Mouse (Mus musculus): Measurements from ENCODE around the gene Tm9sf1. TPM values are rescaled to one million over a fixed set of nuclear protein-coding genes. Genes with fewer than 3 reads are reported as not detected.
A peak's percentile ranks its signal among the peaks of the same experiment; 100 is the strongest.

Gene Tm9sf1
- polyA plus RNA-seq, 1 experiment from 2014 or later, result 42.8 TPM

DNA sequence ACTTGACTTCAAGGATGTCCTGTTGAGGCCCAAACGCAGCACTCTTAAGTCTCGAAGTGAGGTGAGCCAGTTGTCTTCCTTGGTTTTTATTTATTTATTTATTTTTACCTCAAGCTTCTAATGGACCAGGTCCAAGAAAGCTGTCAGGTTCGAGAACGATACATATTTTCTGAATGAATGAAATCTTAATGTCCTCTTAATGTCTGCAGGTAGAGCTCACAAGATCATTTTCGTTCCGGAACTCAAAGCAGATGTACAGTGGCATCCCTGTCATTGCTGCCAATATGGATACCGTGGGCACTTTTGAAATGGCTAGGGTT is 29.1 kb upstream of the Tm9sf1 start:
- peaks cover 13% of the 10 kb centered on the region for H3K4me1 ChIP-seq (ENCODE audit: insufficient read depth)
- peak overlapping the region; percentile 68 for H3K4me3 ChIP-seq (ENCODE audit: low read depth, low read length)
- peak overlapping the region; percentile 68; the same call in 1 of the 2 replicates for H3K9ac ChIP-seq (replicated peaks)
- TF ChIP-seq CTCF (IDR thresholded peaks at IDR 0.05; ENCODE audit: low read depth), result no peak
- no peak for TF ChIP-seq EP300 (IDR thresholded peaks at IDR 0.05; ENCODE audit: low read depth)
- peak overlapping the region; percentile 78; the same call in 1 of the 2 replicates for H3K27ac ChIP-seq (ENCODE audit: low read depth)
- no peaks in the 10 kb centered on the region for H3K9me3 ChIP-seq (ENCODE audit: low read length)
- H3K27me3 ChIP-seq (ENCODE audit: insufficient read depth, low read length), result no peaks in the 10 kb centered on the region
- peaks cover 26% of the 10 kb centered on the region for H3K36me3 ChIP-seq (replicated peaks; ENCODE audit: insufficient read depth, low read length)
- H3K4me2 ChIP-seq (ENCODE audit: low read depth, low read length), result peak overlapping the region; percentile 79
- no peak for ATAC-seq
- no peak for DNase-seq
- WGBS (ENCODE audit: insufficient replicate concordance), result 62% methylated on average over 7 of the region's 7 CpGs

DNA sequence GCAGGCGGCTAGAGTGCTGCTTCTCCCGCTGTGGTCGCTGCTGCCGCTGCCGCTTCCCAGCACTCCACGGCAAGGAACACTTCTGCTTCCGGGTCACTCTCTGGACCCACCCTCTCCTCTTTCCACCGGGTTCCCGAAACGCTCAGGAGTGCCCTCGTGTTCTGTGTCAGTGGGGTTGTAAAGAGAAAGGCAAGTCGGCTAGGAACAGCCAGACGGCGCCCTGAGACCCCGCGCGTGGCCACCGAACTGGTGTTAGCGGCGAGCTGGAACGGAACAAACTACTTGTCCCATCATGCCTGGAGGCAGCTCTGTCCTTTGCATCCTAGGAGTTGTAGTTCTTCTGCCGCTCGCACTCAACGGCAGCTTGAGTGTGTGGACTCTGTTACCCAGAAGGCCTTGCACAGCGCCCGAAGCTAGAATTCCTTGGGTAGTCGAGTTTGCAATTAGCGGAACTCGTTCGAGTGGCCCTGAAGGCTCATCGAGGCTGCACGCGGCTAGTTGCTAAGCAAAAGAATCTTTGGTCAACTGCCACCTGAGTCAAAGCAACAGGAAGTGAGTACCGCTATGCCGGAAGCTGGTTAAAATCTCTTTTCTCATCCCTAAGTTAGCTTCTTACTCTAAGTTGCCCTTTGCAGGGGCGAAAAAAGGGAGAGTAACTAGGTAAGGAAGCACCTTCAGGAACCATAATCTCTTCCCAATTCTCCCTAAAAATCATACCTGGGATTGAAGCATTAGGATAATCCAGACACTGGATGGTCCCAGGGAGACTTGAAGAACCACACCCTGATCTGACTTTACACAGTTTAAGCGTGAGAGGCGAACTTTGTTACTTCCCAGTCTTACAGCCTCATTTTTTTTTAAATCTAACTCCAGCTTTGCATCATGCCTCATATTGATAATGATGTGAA is 28.5 kb upstream of the Tm9sf1 start, which contains the start of the genes Gmpr2 and Nedd8:
Gene Gmpr2, plus strand, starts transcription at position 109 of the 908 bp plus-strand sequence.
Gene Nedd8, minus strand, starts transcription at position 292 of the 908 bp plus-strand sequence.
- peak within 1 kb of the TSS; percentile 68 for H3K9ac ChIP-seq (replicated peaks)
- peak within 1 kb of the TSS; percentile 68 for H3K4me3 ChIP-seq (ENCODE audit: low read depth, low read length)
- no peaks in the 10 kb centered on the region for H3K9me3 ChIP-seq (ENCODE audit: low read length)
- ATAC-seq, result peak; percentile 98
- peak within 1 kb of the TSS; percentile 79 for H3K4me2 ChIP-seq (ENCODE audit: low read depth, low read length)
- no peaks in the 10 kb centered on the region for H3K27me3 ChIP-seq (ENCODE audit: insufficient read depth, low read length)
- DNase-seq, result peak; percentile 88
- WGBS (ENCODE audit: insufficient replicate concordance), result under 1% methylated on average over 38 of the region's 38 CpGs
- peaks cover 13% of the 10 kb centered on the region for H3K4me1 ChIP-seq (ENCODE audit: insufficient read depth)
- TF ChIP-seq EP300 (IDR thresholded peaks at IDR 0.05; ENCODE audit: low read depth), result peak; percentile 52; the same call in 1 of the 2 replicates
- no peak for TF ChIP-seq CTCF (IDR thresholded peaks at IDR 0.05; ENCODE audit: low read depth)
- peak within 1 kb of the TSS; percentile 78 for H3K27ac ChIP-seq (ENCODE audit: low read depth)
- peaks cover 21% of the 10 kb centered on the region for H3K36me3 ChIP-seq (replicated peaks; ENCODE audit: insufficient read depth, low read length)

DNA sequence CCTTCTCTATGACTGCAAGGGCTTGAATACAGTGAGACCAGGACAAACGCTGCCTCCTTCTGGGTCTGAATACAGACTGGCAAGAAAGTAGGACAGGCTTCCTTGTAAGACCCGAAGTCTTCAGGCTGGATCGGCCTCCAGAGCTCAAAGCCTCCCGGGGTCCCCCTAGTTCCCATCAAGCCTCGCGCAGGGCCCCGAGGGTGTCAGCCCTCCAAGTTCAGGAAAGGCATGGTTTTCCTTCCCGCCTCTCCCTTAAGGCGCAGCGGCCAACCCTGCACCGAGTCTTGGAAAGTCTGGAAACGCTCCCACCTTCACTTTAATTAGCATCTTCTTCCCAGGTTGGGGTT is 27.9 kb upstream of the Tm9sf1 start:
- Histone ChIP-seq H3K9ac (replicated peaks) (peak overlapping the region; percentile 68), H3K27me3 (ENCODE audit: insufficient read depth, low read length) (no peaks in the 10 kb centered on the region), H3K4me2 (ENCODE audit: low read depth, low read length) (peak overlapping the region; percentile 79), H3K4me1 (ENCODE audit: insufficient read depth) (peaks cover 13% of the 10 kb centered on the region), H3K9me3 (ENCODE audit: low read length) (no peaks in the 10 kb centered on the region), H3K4me3 (ENCODE audit: low read depth, low read length) (peak overlapping the region; percentile 68), H3K27ac (ENCODE audit: low read depth) (peak overlapping the region; percentile 78), H3K36me3 (replicated peaks; ENCODE audit: insufficient read depth, low read length) (peaks cover 18% of the 10 kb centered on the region)
- WGBS (ENCODE audit: insufficient replicate concordance), result 0% methylated on average over 12 of the region's 12 CpGs
- DNase-seq (no peak), ATAC-seq (peak; percentile 9)
- TF ChIP-seq CTCF (IDR thresholded peaks at IDR 0.05; ENCODE audit: low read depth), result no peak
- TF ChIP-seq EP300 (IDR thresholded peaks at IDR 0.05; ENCODE audit: low read depth), result no peak

DNA sequence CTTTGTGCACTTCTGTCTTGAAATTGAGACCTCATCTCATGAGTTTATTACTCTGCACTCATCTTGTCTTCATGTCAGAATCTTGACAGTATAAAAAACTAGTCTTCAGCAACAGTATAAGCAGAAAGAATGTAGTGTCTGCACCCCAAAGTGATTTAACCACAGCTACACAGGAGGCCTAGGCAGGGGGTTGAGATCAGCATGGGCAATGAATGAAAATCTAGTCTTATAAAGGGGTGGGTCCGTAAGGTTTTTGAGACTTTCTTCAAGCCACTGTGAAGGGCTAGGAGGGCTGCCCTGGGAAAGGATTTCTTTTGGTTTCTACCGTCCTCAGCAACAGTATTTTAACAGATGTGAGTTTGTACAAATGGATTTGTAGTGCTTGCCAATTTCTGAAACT is 17.0 kb upstream of the Tm9sf1 start:
- H3K9ac ChIP-seq (replicated peaks), result peak overlapping the region; percentile 85
- no peaks in the 10 kb centered on the region for H3K27me3 ChIP-seq (ENCODE audit: insufficient read depth, low read length)
- 0 out of 2 replicates have a peak, but pooled peaks cover 5% of the 10 kb centered on the region for H3K4me1 ChIP-seq (ENCODE audit: insufficient read depth)
- WGBS (ENCODE audit: insufficient replicate concordance), result 62% methylated on average over 2 of the region's 2 CpGs
- H3K9me3 ChIP-seq (ENCODE audit: low read length), result no peaks in the 10 kb centered on the region
- TF ChIP-seq EP300 (IDR thresholded peaks at IDR 0.05; ENCODE audit: low read depth) (no peak), CTCF (IDR thresholded peaks at IDR 0.05; ENCODE audit: low read depth) (no peak)
- ATAC-seq, result no peak
- no peak for DNase-seq
- H3K4me2 ChIP-seq (ENCODE audit: low read depth, low read length), result peak overlapping the region; percentile 82
- H3K27ac ChIP-seq (ENCODE audit: low read depth), result peak overlapping the region; percentile 81
- H3K4me3 ChIP-seq (ENCODE audit: low read depth, low read length), result peak overlapping the region; percentile 73
- peaks cover 23% of the 10 kb centered on the region for H3K36me3 ChIP-seq (replicated peaks; ENCODE audit: insufficient read depth, low read length)

DNA sequence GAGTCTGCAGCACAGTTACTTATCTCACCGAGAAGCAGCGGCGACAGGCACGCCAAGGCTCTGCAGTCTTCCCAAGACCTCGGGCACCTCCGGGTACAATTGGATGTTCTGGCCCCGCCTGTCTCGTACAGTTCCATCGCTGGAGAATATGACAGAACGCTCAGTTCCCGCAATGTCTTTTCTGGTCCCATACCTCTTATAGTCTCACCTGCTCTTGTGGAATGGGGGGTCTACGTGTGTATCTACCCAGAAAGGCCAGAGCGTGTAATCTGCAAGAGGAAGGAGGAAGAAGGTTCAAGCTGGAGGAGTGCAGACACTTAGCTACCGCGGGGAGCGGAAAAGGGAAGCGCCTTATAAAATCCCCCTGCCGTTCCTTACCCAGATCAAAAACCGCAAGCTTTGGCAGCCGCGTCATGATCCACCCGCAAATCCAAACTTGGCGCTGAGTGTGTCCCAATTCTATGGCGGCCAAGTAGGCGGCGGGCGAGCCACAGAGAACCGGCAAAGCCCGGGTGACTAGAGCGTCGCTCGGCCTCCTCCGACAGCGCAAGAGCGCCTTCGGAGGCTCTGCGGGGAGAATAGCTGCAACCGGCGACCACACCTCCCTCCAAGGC is 16.5 kb upstream of the Tm9sf1 start, which contains the start of gene Mdp1:
Gene Mdp1, minus strand, starts transcription at position 549 of the 614 bp plus-strand sequence.
- TF ChIP-seq EP300 (IDR thresholded peaks at IDR 0.05; ENCODE audit: low read depth) (0 out of 2 replicates have a peak, but pooled peaks have one; percentile 13), CTCF (IDR thresholded peaks at IDR 0.05; ENCODE audit: low read depth) (peak; percentile 66)
- H3K27ac ChIP-seq (ENCODE audit: low read depth), result peak within 1 kb of the TSS; percentile 81
- under 1% methylated on average over 39 of the region's 39 CpGs for WGBS (ENCODE audit: insufficient replicate concordance)
- no peaks in the 10 kb centered on the region for H3K9me3 ChIP-seq (ENCODE audit: low read length)
- H3K27me3 ChIP-seq (ENCODE audit: insufficient read depth, low read length), result no peaks in the 10 kb centered on the region
- H3K4me1 ChIP-seq (ENCODE audit: insufficient read depth), result 0 out of 2 replicates have a peak, but pooled peaks cover 5% of the 10 kb centered on the region
- H3K4me2 ChIP-seq (ENCODE audit: low read depth, low read length), result peak within 1 kb of the TSS; percentile 82
- H3K4me3 ChIP-seq (ENCODE audit: low read depth, low read length), result peak within 1 kb of the TSS; percentile 73
- DNase-seq (peak; percentile 86), ATAC-seq (peak; percentile 98)
- H3K9ac ChIP-seq (replicated peaks), result peak within 1 kb of the TSS; percentile 85
- H3K36me3 ChIP-seq (replicated peaks; ENCODE audit: insufficient read depth, low read length), result peaks cover 23% of the 10 kb centered on the region

DNA sequence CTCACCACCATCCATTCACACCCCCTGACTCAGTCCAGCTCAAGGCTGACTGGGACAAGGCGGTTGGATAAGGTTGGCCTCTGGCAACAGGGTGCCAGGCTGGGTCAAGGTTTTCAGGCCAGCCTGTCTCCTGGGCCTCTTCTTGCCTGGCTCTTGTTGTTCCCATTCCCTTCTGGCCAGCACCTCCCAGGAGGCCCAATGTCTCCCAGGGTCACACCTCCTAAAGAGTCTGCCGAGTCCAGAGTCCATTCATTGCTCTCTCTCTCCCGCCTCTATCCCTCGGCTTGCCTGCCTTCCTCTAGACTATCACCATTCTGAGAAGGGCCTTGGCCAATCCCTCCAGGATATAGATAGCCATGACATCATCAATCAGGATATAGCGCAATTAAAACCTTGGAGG is 14.4 kb upstream of the Tm9sf1 start:
- H3K27me3 ChIP-seq (ENCODE audit: insufficient read depth, low read length), result no peaks in the 10 kb centered on the region
- no peaks in the 10 kb centered on the region for H3K9me3 ChIP-seq (ENCODE audit: low read length)
- no peak overlapping the region for H3K27ac ChIP-seq (ENCODE audit: low read depth)
- DNase-seq, result no peak
- no peak overlapping the region for H3K4me2 ChIP-seq (ENCODE audit: low read depth, low read length)
- ATAC-seq, result no peak
- 92% methylated on average over 5 of the region's 5 CpGs for WGBS (ENCODE audit: insufficient replicate concordance)
- H3K9ac ChIP-seq (replicated peaks), result no peak overlapping the region
- no peak overlapping the region for H3K4me3 ChIP-seq (ENCODE audit: low read depth, low read length)
- no peak for TF ChIP-seq EP300 (IDR thresholded peaks at IDR 0.05; ENCODE audit: low read depth)
- TF ChIP-seq CTCF (IDR thresholded peaks at IDR 0.05; ENCODE audit: low read depth), result no peak
- peaks cover 14% of the 10 kb centered on the region for H3K36me3 ChIP-seq (replicated peaks; ENCODE audit: insufficient read depth, low read length)
- 0 out of 2 replicates have a peak, but pooled peaks cover 5% of the 10 kb centered on the region for H3K4me1 ChIP-seq (ENCODE audit: insufficient read depth)

All from liver, postnatal 0 days (tissue).